In the genomic region with DNA sequence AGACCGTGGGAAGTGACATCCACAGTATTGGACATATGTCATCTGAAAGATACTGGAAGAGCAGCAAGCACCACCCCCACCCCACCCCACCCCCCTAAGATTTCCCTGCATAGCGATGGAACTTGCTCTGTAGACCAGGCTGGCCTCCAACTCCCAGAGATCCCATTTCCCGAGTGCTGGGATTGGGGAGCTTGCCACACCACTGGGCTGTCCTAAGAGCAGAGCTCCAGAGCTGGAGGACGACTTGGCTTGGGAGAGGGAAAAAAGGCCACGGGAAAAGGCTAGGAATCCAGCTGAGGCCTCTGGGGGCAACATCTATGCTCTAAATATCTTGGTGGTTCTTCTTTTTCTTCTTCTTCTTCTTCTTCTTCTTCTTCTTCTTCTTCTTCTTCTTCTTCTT, we compare ENCODE assay signal across 13 mouse cellular contexts. TPM values are rescaled to one million over a fixed set of nuclear protein-coding genes. Genes with fewer than 3 reads are reported as not detected.
"Had no signal": no experiment of that assay in that cellular context is flagged by ENCODE, and none has a peak within 500 bp of the region (broad histone marks: within the 10 kb centered on the region; RNA-seq: fewer than 3 reads in every experiment).

No protein-coding gene starts in this region.

- DNase-seq: retina, postnatal 1 day; right cerebral cortex, adult 18-20 months; right cerebral cortex, postnatal 14 days; right cerebral cortex, postnatal 25 days; right cerebral cortex, postnatal 4 days; spleen, adult 18-20 months; thymus, adult 18-20 months; thymus, adult 2 months; thymus, postnatal 14 days; thymus, postnatal 25 days; thymus, postnatal 36 days; thymus, postnatal 4 days had no signal

RNA-seq across cellular contexts. Expression of a gene that starts 22.4 kb away (rescaled TPM):
- total RNA-seq: neutrophil, adult 5-6 weeks had no signal
